Mouse (Mus musculus): ENCODE data around the gene Nodal.

GRCm38 (mm10) chr10:61410193-61410592, 7.6 kb upstream of the Nodal start:
- TF ChIP-seq POLR2A (IDR thresholded peaks at IDR 0.05; ENCODE audit: control insufficient read depth, extremely low read depth, insufficient read depth, low read length, poor library complexity), result no peak
- no peak for TF ChIP-seq CTCF (IDR thresholded peaks at IDR 0.05; ENCODE audit: borderline replicate concordance, control insufficient read depth, extremely low read depth, insufficient read depth, low read length, poor library complexity)

All from thymus, adult 2 months (tissue).